Mouse (Mus musculus) bone marrow, adult 2 months (tissue): Measurements from ENCODE around the gene Nans. TPM values are rescaled to one million over a fixed set of nuclear protein-coding genes. Genes with fewer than 3 reads are reported as not detected.

Experiments
- H3K27ac ChIP-seq: fragments of 200-500 bp; 2 replicates; pipeline ENCODE4 v1.5.1; 2012; ENCODE audit warnings: low read depth, mild to moderate bottlenecking, control low read depth, inconsistent platforms, low read length; ENCODE audit not compliant: control insufficient read depth, poor library complexity, insufficient read depth
- H3K4me1 ChIP-seq: fragments of 200-500 bp; 2 replicates; pipeline ENCODE4 v1.6.1; 2011; ENCODE audit warnings: low read length; ENCODE audit not compliant: control insufficient read depth, insufficient read depth
- H3K4me3 ChIP-seq: fragments of 200-500 bp; replicated peaks from 2 replicates; pipeline ENCODE3; 2011; ENCODE audit warnings: mild to moderate bottlenecking, low read depth, low read length, control low read depth; ENCODE audit not compliant: control insufficient read depth
- CTCF ChIP-seq: fragments of 200-500 bp; IDR thresholded peaks from 2 replicates; pipeline ENCODE4 v1.5.1; 2011; ENCODE audit warnings: low read length, control low read depth; ENCODE audit not compliant: control insufficient read depth, insufficient read depth
- POLR2A ChIP-seq: fragments of 200-500 bp; IDR thresholded peaks from 2 replicates; pipeline ENCODE4 v1.6.1; 2011; ENCODE audit warnings: low read depth, mild to moderate bottlenecking, control low read depth, low read length, borderline replicate concordance; ENCODE audit not compliant: control insufficient read depth
- WGBS: fragments of 180-500 bp; shearing (Covaris S2); methylation state at CpG from one replicate; pipeline ENCODE4 v1.1.7; 2018; 5-methylcytosine and 5-hydroxymethylcytosine counted together
- polyA plus RNA-seq: library from polyadenylated mRNA; stranded (reverse); fragments of >200 nt; gene quantifications from 2 replicates; pipeline ENCODE4 v1.2.4, GENCODE M21; 2011; ENCODE audit warnings: low replicate concordance; ENCODE audit not compliant: missing spikeins, insufficient read depth, insufficient read length

Gene Nans
- polyA plus RNA-seq, 1 experiment = 33.9 TPM

DNA sequence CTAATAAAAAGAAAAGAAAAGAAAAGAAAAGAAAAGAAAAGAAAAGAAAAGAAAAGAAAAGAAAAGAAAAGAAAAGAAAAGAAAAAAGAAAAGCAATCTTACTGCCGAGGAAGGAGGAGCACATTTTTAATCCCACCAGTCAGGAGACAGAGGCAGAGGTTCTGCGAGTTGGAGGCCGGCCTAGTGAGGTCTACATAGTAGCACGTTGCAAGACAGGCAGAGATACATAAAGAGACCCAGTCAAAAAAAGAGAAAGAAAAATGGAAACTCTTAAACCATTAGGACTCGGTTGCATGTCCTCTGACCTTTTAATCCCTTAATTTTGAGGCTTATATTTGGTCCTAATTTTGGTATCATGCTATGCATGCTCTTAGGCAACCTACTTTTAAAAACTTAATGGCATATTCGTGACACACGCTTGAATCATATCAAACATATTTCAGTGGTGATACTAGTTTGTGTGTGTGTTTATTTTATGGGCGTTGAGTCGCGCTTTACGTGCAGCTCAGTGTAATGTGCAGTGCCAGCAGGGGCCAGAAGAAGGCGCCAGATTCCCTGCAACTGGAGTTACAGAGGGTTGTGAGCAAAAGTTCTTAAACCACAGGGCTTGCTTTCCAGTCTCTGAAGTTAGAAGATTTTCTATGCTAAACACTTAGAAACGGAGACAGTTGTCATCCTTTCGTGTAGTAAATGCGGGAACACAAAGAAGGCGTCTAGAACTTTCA lies 18.9 kb downstream of the Nans start:
- no peaks in the 10 kb centered on the region; the same call in 1 of the 2 replicates for H3K4me1 ChIP-seq
- peak overlapping the region; percentile 21 for H3K4me3 ChIP-seq
- TF ChIP-seq POLR2A (no peak), CTCF (peak; percentile 84)
- no peak overlapping the region for H3K27ac ChIP-seq
- WGBS = 15% methylated on average over 16 of the region's 16 CpGs

DNA sequence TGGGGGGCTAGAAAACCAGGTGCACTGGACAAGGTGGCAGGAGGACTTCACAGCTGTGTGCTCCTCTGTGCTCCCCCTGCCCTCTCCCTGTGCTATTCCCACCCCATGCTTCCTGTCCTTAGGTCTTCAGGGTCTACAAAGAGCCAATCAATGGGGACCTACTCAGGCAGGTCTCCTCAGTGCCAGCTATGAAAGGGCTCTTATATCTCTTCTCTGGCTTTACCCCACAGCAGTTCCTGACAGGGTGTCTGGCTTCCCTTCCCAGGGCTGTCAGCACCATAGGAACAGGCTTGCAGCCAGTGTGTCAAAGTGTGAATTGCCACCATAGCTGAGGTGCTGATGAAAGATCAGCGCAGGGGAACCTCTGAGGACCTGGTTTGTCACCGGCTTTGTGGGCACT lies 31.4 kb downstream of the Nans start:
- WGBS = 90% methylated on average over 2 of the region's 2 CpGs
- Histone ChIP-seq H3K4me1 (no peaks in the 10 kb centered on the region), H3K4me3 (no peak overlapping the region), H3K27ac (no peak overlapping the region)
- no peak for TF ChIP-seq CTCF
- no peak for TF ChIP-seq POLR2A

DNA sequence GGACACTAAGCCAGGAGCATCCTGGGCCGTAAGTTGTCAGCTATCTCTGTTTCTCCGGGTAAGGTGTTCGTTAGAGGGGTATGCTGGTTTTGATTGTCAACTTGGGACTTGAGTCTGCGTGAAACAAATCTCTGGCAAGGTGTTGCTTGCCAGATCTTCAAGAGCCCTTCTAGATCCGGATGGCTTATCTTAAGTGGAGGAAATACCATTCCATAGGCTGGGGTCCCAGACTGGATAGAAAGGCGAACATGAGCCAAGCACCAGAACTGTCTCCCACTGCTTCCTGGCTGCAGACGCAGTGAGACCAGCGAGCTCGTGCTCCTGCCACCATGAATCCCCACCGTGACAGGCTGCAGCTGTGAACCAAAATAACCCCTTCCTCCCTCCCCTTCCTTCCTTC lies 32.4 kb downstream of the Nans start:
- WGBS = 86% methylated on average over 10 of the region's 10 CpGs
- TF ChIP-seq CTCF (no peak), POLR2A (no peak)
- Histone ChIP-seq H3K27ac (no peak overlapping the region; the same call in 1 of the 2 replicates), H3K4me1 (no peaks in the 10 kb centered on the region), H3K4me3 (no peak overlapping the region)

DNA sequence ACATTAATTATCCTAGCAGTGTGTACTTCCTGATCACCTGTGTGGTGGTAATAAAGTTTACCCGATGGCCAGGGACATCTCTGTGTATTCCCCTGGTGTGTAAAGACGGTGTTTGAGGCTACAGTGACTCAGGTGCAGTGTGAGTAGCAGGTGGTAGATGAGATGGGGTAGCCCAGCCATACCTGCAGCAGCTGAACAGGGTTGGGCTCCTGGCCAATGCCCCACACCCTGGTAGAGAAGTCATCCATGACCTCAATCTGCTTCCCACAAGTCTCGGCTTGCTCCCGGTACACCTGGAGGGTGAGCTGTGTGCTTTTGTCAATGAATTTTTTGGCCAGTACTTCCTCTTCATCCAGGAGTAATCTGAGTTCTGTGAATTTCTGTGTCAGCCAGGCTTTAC lies 34.3 kb downstream of the Nans start:
- Histone ChIP-seq H3K4me3 (no peak overlapping the region), H3K4me1 (no peaks in the 10 kb centered on the region; the same call in 1 of the 2 replicates), H3K27ac (no peak overlapping the region)
- WGBS = 86% methylated on average over 4 of the region's 4 CpGs
- no peak for TF ChIP-seq CTCF
- TF ChIP-seq POLR2A = no peak

DNA sequence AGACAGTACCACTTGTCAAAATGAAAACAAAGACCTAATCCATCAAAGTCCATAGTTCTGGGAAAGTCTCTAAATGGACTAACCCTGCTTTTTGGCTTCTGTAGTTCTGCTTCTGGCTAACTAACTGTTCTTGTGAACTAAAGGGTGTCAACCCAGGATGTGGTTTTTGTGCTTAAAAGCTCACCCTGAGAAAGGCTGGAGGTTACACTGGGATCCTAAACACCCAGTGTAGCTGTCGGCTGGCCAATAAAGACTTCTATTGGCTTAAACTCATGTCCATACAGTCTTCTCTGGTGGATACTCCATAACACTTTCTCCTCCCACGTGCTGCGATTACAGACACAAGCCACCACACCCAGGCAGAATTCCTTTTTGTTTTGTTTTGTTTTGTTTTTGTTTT lies 37.2 kb downstream of the Nans start:
- Histone ChIP-seq H3K4me1 (no peaks in the 10 kb centered on the region; the same call in 1 of the 2 replicates), H3K27ac (no peak overlapping the region), H3K4me3 (no peak overlapping the region)
- 68% methylated on average over 3 of the region's 3 CpGs for WGBS
- TF ChIP-seq CTCF (no peak), POLR2A (no peak)

DNA sequence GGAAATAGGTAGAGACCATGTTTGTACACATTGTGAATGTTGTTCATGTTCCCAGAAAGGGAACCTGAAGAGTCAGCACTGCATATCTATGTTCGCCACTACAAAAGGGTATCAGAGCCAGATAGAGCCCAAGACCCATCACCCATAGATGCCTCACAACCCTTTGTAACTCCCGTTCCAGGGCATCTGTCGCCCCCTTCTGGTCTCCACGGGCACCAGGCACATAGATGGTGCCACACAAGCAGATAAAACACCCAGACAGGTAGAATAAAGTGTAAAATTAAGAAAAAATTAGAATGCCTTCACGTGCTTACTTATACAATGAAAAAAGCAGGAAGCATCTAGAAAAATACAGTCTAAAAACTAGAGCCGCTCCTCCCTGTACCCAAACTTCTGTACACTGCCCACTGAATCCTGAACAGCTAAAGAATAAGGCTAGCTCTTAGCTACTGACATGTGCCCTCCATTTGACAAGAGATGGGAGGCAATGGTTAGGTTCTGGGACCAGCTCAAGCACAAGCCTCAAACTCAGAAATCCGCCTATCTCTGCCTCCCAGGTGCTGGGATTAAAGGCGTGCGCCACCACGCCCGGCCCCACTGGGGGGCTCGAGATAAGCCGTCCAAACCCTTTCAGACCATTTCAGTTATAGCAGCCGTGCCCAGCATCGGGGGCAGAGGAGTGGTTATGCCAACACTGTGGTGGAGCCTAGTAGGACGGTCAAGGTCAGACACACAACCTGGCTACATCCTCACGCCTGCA lies 37.9 kb downstream of the Nans start:
- Histone ChIP-seq H3K27ac (peak overlapping the region; percentile 8; the same call in 1 of the 2 replicates), H3K4me3 (peak overlapping the region; percentile 27), H3K4me1 (no peaks in the 10 kb centered on the region; the same call in 1 of the 2 replicates)
- 50% methylated on average over 17 of the region's 17 CpGs for WGBS
- no peak for TF ChIP-seq POLR2A
- TF ChIP-seq CTCF = peak; percentile 56; the same call in 1 of the 2 replicates

DNA sequence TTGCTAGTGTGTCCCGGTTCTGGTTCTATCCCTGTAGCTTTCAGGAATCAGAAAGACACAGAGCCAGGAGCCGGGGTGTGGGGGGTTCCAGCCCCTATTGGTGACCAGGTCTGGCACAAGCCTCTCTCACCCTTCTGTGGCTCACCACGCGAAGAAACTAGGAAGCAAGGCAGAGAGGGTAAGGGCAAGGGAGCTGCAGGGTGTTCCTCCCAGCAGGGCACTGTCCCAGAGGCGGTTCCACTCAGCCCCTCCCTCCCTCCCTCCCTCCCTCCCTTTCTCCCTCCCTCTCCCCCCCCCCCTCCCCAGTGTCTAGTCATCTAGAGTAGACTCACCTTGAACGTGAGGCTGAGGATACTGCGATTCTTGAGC lies 38.5 kb downstream of the Nans start:
- TF ChIP-seq POLR2A = no peak
- TF ChIP-seq CTCF = no peak
- 8% methylated on average over 6 of the region's 7 CpGs for WGBS
- no peaks in the 10 kb centered on the region; the same call in 1 of the 2 replicates for H3K4me1 ChIP-seq
- peak overlapping the region; percentile 34; the same call in 1 of the 2 replicates for H3K27ac ChIP-seq
- peak overlapping the region; percentile 58 for H3K4me3 ChIP-seq

DNA sequence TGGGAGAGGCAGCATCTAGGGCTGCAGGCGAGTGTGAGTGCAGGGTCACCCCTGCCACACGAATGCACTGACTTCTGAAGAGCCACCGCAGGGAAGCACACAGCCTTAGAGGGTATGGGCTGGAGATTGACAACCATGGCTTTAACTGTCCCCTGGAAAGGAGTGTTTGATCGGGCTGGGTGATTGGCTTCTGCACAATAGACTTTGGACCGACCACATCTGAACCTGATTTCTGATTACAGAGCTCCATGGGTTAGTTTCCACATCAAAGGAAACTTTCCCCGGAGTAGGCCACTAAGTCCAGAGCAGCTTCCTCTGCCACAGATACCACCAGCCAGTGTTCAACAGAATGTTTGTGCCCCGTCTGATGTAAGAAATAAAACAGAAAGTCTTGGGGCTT lies 40.7 kb downstream of the Nans start:
- Histone ChIP-seq H3K4me3 (no peak overlapping the region), H3K27ac (no peak overlapping the region), H3K4me1 (peaks cover 5% of the 10 kb centered on the region)
- no peak for TF ChIP-seq POLR2A
- TF ChIP-seq CTCF = no peak
- 78% methylated on average over 7 of the region's 7 CpGs for WGBS

DNA sequence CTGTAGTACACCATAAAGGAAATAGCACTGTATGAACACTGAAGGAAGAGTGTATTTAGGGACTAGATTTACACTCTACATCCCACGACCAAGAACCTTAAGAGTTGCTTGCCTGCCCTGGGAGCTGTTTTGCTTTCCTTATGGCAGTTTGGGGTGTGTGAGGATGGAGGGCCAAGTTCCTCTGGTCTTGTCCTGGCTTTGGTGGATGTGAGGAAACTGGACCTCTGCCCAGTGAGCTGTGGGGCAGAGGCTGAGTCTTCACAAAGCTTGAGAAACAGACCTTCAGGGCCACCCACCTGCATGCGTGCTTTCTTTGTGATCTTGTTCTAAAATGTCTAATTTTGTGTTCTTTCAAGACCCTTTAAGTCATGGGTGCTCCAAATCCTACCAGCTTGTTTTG lies 43.5 kb downstream of the Nans start:
- Histone ChIP-seq H3K4me1 (peaks cover 6% of the 10 kb centered on the region), H3K4me3 (no peak overlapping the region), H3K27ac (no peak overlapping the region)
- WGBS = 77% methylated on average over 2 of the region's 2 CpGs
- TF ChIP-seq POLR2A (no peak), CTCF (no peak)
